Mouse (Mus musculus) urinary bladder, postnatal 25 days (tissue): Measurements from ENCODE around the gene Mrps6.

ENCODE experiments used
- DNase-seq: peaks from one replicate; pipeline ENCODE4 v3.0.0; 2022; ENCODE audit warnings: low spot score

Gene Mrps6

GRCm38 (mm10) chr16:92057852-92058643 is at the start of gene Mrps6, which contains the start of the genes Gm49711 and Slc5a3:
Gene Mrps6, plus strand, starts transcription at chr16:92058270.
Gene Gm49711, plus strand, starts transcription at chr16:92058316.
Gene Slc5a3, plus strand, starts transcription at chr16:92058322.
- DNase-seq: peak; percentile 80

- no peak for DNase-seq
Measured at GRCm38 (mm10) chr16:92009586-92009985, 48.5 kb upstream of the Mrps6 start.

GRCm38 (mm10) chr16:92016792-92017191 is 41.3 kb upstream of the Mrps6 start:
- no peak for DNase-seq

- DNase-seq: no peak
Measured at GRCm38 (mm10) chr16:92019141-92020118, 38.6 kb upstream of the Mrps6 start.

GRCm38 (mm10) chr16:92021656-92022400 is 36.2 kb upstream of the Mrps6 start:
- no peak for DNase-seq

- DNase-seq: no peak
Measured at GRCm38 (mm10) chr16:92022494-92023283, 35.4 kb upstream of the Mrps6 start.

- no peak for DNase-seq
Measured at GRCm38 (mm10) chr16:92033286-92033685, 24.8 kb upstream of the Mrps6 start.

- DNase-seq: no peak
Measured at GRCm38 (mm10) chr16:92034676-92035075, 23.4 kb upstream of the Mrps6 start.

- no peak for DNase-seq
Measured at GRCm38 (mm10) chr16:92036701-92037100, 21.4 kb upstream of the Mrps6 start.

- DNase-seq: no peak
Measured at GRCm38 (mm10) chr16:92037891-92038607, 20.0 kb upstream of the Mrps6 start.

- no peak for DNase-seq
Measured at GRCm38 (mm10) chr16:92039421-92039820, 18.6 kb upstream of the Mrps6 start.

- DNase-seq: no peak
Measured at GRCm38 (mm10) chr16:92039966-92040365, 18.1 kb upstream of the Mrps6 start.

- DNase-seq: no peak
Measured at GRCm38 (mm10) chr16:92051777-92052310, 6.2 kb upstream of the Mrps6 start.

GRCm38 (mm10) chr16:92052569-92052968 is 5.5 kb upstream of the Mrps6 start:
- DNase-seq: no peak

- no peak for DNase-seq
Measured at GRCm38 (mm10) chr16:92056711-92057110, 1.4 kb upstream of the Mrps6 start.

- no peak for DNase-seq
Measured at GRCm38 (mm10) chr16:92057456-92057851, 616 bp upstream of the Mrps6 start.

- DNase-seq: peak; percentile 12
Measured at GRCm38 (mm10) chr16:92058644-92059620, 862 bp downstream of the Mrps6 start.

GRCm38 (mm10) chr16:92060213-92060612 is 2.1 kb downstream of the Mrps6 start:
- DNase-seq: no peak

- no peak for DNase-seq
Measured at GRCm38 (mm10) chr16:92061586-92061985, 3.5 kb downstream of the Mrps6 start.
